Mouse (Mus musculus): ENCODE results near the gene Nin. TPM values are rescaled to one million over a fixed set of nuclear protein-coding genes. Genes with fewer than 3 reads are reported as not detected.

The Nin gene
- polyA plus RNA-seq (2014; fragmentation: Nextera tagmentation; extraction: Ambion mirVana) = 15.3 and 17.1 TPM in 2 replicates

DNA sequence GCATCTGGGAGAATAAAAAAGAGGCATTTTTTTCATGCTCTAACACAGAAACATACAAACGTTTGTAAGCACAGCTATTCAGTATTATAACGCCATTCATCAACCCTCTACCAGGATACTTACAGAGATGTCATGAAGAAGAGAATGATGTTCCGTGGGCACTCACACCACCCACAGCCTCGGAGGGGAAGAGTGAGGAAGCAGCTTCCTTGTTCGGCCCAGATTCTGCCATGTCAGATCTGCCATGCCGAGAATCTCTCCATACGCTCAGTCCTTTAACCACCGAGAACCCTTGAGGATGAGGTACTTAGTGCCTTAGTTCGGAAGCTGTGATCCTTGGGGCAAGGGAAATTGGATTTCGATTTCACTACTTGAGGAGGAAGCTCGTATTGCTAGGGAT is at the start of gene Nin:
Nin (minus strand) TSS at position 367 of the 400 bp plus-strand sequence.
- 53% methylated on average over 11 of the region's 11 CpGs for WGBS

DNA sequence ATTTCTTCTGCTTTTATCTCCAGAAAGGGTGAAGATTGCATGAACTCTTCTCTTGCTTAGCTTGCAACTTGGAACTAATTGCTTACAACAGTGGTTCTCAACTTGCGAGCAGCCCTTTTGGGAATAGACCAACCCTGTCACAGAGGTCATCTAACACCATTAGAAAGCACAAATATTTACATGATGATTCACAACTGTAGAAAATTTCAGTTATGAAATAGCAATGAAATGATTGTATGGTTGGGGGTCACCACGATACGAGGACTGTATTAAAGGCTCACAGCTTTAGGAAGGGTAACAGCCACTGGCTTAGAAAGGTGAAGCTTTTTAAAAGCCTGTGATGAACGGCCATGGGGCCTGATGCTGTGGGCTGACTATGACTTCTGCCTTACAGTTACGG is 47.5 kb upstream of the Nin start:
- ATAC-seq (ENCODE audit: low FRiP score, low TSS enrichment) (no peak), DNase-seq (no peak)
- H3K9ac ChIP-seq (replicated peaks; ENCODE audit: low read length) = no peak overlapping the region

More for the DNA sequence above, at the start of gene Nin:
- H3K9me3 ChIP-seq (ENCODE audit: control insufficient read depth, low read length) = no peaks in the 10 kb centered on the region
- no peak within 1 kb of the TSS for H3K4me3 ChIP-seq (replicated peaks; ENCODE audit: low read depth, low read length)
- DNase-seq (no peak), ATAC-seq (ENCODE audit: low FRiP score, low TSS enrichment) (no peak)
- H3K4me1 ChIP-seq (ENCODE audit: control insufficient read depth, insufficient read depth, low read length) = peaks cover 25% of the 10 kb centered on the region
- H3K36me3 ChIP-seq (ENCODE audit: control insufficient read depth, insufficient read depth, low read length) = no peaks in the 10 kb centered on the region
- no peak within 1 kb of the TSS for H3K9ac ChIP-seq (replicated peaks; ENCODE audit: low read length)
- H3K4me2 ChIP-seq (ENCODE audit: low read length) = no peak within 1 kb of the TSS
- H3K27ac ChIP-seq (replicated peaks; ENCODE audit: low read depth, low read length) = no peak within 1 kb of the TSS
- 0 out of 2 replicates have a peak, but pooled peaks cover 3% of the 10 kb centered on the region for H3K27me3 ChIP-seq (ENCODE audit: control insufficient read depth, insufficient read depth, low read length)

DNA sequence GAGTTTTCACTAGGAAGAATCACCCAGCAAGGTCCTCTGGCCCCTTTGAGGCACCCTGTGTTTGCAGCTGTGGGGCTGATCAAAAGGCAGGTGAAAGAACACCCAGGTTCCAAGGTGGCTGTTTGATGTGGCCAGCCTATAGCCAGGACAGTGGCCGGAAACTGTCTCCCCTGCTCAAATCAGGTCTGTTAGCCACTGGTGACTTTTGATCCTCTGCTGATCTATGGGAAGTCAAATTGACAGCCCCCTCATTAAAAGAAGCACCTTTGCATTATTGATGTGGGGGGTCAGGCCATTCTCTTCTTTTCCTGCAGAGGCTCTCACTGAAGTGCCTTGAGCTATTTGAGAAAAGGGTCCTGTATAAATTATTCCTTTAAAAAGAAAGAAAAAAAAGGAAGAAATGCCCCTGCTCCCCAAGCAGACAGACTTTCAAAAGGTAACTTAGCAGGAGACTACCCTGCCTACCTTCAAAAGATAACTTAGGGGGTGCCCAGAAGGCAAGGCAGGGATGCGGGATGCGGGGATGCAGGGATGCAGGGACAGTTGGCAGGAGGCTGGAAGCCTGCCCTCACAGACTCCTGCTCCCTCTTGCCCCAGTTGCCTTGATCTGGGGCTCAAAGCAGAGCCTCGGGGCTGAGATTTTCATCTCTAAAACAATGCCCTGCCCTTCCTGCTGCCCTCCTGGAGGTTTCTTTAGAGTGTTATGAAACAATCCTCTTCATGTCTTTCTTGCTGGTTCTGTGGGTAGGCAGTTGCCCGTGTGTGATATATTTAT is 44.0 kb upstream of the Nin start:
- no peaks in the 10 kb centered on the region for H3K27me3 ChIP-seq (ENCODE audit: control insufficient read depth, insufficient read depth, low read length)
- DNase-seq (peak; percentile 58), ATAC-seq (ENCODE audit: low FRiP score, low TSS enrichment) (peak; percentile 55; the same call in 1 of the 2 replicates)

More for the DNA sequence above, 47.5 kb upstream of the Nin start:
- no peaks in the 10 kb centered on the region for H3K9me3 ChIP-seq (ENCODE audit: control insufficient read depth, low read length)
- 0 out of 2 replicates have a peak, but pooled peaks cover 6% of the 10 kb centered on the region for H3K4me1 ChIP-seq (ENCODE audit: control insufficient read depth, insufficient read depth, low read length)
- no peak overlapping the region for H3K4me3 ChIP-seq (replicated peaks; ENCODE audit: low read depth, low read length)
- no peaks in the 10 kb centered on the region for H3K36me3 ChIP-seq (ENCODE audit: control insufficient read depth, insufficient read depth, low read length)
- no peak overlapping the region for H3K4me2 ChIP-seq (ENCODE audit: low read length)
- no peak overlapping the region for H3K27ac ChIP-seq (replicated peaks; ENCODE audit: low read depth, low read length)
- no peaks in the 10 kb centered on the region for H3K27me3 ChIP-seq (ENCODE audit: control insufficient read depth, insufficient read depth, low read length)
- 88% methylated on average over 5 of the region's 5 CpGs for WGBS

DNA sequence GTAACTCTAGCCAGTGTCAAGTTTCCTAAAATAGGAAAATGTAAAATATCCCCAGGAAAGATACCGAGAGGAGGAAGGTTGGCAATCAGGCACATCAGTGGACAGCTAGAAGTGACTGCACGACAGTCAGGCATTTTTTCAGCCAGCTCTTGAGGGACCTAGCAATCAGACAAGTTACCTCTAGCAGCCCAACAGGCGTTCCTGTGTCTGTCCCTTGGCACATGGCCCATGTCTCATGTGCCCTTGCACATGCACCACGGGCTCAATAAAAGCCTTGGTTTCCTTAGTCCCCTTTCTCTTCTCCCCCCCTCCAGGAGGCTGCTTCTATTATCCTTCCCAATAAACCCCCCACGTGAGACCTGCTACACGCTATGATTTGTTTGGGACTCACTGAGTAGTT is 42.7 kb upstream of the Nin start:
- DNase-seq (no peak), ATAC-seq (ENCODE audit: low FRiP score, low TSS enrichment) (no peak)
- Histone ChIP-seq H3K27me3 (ENCODE audit: control insufficient read depth, insufficient read depth, low read length) (no peaks in the 10 kb centered on the region), H3K9me3 (ENCODE audit: control insufficient read depth, low read length) (no peaks in the 10 kb centered on the region), H3K9ac (replicated peaks; ENCODE audit: low read length) (no peak overlapping the region), H3K36me3 (ENCODE audit: control insufficient read depth, insufficient read depth, low read length) (no peaks in the 10 kb centered on the region), H3K4me2 (ENCODE audit: low read length) (no peak overlapping the region), H3K4me3 (replicated peaks; ENCODE audit: low read depth, low read length) (no peak overlapping the region), H3K4me1 (ENCODE audit: control insufficient read depth, insufficient read depth, low read length) (0 out of 2 replicates have a peak, but pooled peaks cover 6% of the 10 kb centered on the region), H3K27ac (replicated peaks; ENCODE audit: low read depth, low read length) (no peak overlapping the region)
- 64% methylated on average over 6 of the region's 6 CpGs for WGBS

More for the DNA sequence above, 44.0 kb upstream of the Nin start:
- no peak overlapping the region for H3K4me3 ChIP-seq (replicated peaks; ENCODE audit: low read depth, low read length)
- no peak overlapping the region for H3K9ac ChIP-seq (replicated peaks; ENCODE audit: low read length)
- peak overlapping the region; percentile 32; the same call in 1 of the 2 replicates for H3K27ac ChIP-seq (replicated peaks; ENCODE audit: low read depth, low read length)
- H3K36me3 ChIP-seq (ENCODE audit: control insufficient read depth, insufficient read depth, low read length) = no peaks in the 10 kb centered on the region
- 0 out of 2 replicates have a peak, but pooled peaks cover 6% of the 10 kb centered on the region for H3K4me1 ChIP-seq (ENCODE audit: control insufficient read depth, insufficient read depth, low read length)
- 39% methylated on average over 5 of the region's 5 CpGs for WGBS
- H3K9me3 ChIP-seq (ENCODE audit: control insufficient read depth, low read length) = no peaks in the 10 kb centered on the region
- H3K4me2 ChIP-seq (ENCODE audit: low read length) = no peak overlapping the region

DNA sequence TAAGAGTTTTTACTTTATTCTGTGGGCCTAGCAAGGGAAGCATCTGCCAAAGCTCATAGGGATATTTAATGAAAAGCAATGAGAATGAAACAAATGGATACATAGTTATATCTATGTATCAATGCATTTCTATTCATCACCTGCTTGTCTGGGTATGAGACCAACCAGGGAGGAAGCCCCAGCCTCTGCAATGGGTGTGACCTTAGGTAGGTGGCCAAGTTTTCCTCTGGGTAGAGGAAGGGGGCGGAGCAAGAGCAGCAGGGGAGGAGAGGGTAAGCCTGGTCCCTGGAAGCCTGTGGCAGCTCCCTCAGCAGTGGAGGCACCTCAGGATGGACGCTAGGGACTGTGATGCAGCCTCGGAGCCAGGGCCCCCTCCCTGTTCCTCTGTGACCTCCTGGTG is 40.3 kb upstream of the Nin start, which contains the start of gene Abhd12b:
Abhd12b (plus strand) TSS at position 301 of the 400 bp plus-strand sequence.
- H3K27me3 ChIP-seq (ENCODE audit: control insufficient read depth, insufficient read depth, low read length) = no peaks in the 10 kb centered on the region
- DNase-seq (no peak), ATAC-seq (ENCODE audit: low FRiP score, low TSS enrichment) (no peak)
- H3K4me1 ChIP-seq (ENCODE audit: control insufficient read depth, insufficient read depth, low read length) = peaks cover 11% of the 10 kb centered on the region
- H3K27ac ChIP-seq (replicated peaks; ENCODE audit: low read depth, low read length) = no peak within 1 kb of the TSS
- WGBS = 57% methylated on average over 3 of the region's 3 CpGs
- H3K4me3 ChIP-seq (replicated peaks; ENCODE audit: low read depth, low read length) = no peak within 1 kb of the TSS
- no peak within 1 kb of the TSS for H3K4me2 ChIP-seq (ENCODE audit: low read length)
- H3K9ac ChIP-seq (replicated peaks; ENCODE audit: low read length) = no peak within 1 kb of the TSS
- H3K9me3 ChIP-seq (ENCODE audit: control insufficient read depth, low read length) = no peaks in the 10 kb centered on the region
- H3K36me3 ChIP-seq (ENCODE audit: control insufficient read depth, insufficient read depth, low read length) = no peaks in the 10 kb centered on the region

DNA sequence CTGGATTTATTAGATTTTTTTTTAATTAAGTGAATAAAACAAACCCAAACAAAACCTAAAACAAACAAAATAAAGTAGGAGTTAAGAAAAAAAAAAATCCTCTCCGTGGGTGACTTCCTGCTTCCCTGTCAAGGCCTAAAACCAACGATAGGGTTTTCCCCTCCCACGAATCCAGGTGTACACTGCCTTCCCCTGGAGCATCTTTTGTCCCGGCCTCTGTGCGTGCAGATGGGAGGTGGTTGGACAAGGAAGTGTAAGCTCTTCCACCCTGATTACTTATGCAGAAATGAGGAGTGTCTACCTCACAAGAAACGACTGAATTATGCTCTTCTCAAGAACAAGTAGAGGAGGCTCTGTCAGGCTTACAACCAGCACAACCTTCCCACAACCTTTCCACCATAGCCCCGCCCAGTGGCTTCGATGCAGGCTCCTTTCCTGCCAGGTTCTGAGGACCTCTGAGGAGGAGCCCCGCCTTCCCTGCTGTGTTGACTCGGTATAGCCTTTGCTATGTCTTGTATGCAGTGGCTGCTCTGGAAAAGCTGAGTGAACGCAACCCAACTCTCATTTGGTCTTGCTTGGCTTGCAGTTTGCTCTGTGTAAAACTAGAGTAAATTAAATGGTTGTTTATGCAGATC is 35.2 kb upstream of the Nin start:
- peak overlapping the region; percentile 45 for H3K4me2 ChIP-seq (ENCODE audit: low read length)
- H3K27me3 ChIP-seq (ENCODE audit: control insufficient read depth, insufficient read depth, low read length) = no peaks in the 10 kb centered on the region
- H3K4me1 ChIP-seq (ENCODE audit: control insufficient read depth, insufficient read depth, low read length) = peaks cover 18% of the 10 kb centered on the region
- H3K4me3 ChIP-seq (replicated peaks; ENCODE audit: low read depth, low read length) = no peak overlapping the region; the same call in 1 of the 2 replicates
- peak; percentile 40; the same call in 1 of the 2 replicates for ATAC-seq (ENCODE audit: low FRiP score, low TSS enrichment)
- peak overlapping the region; percentile 74 for H3K27ac ChIP-seq (replicated peaks; ENCODE audit: low read depth, low read length)
- no peaks in the 10 kb centered on the region for H3K36me3 ChIP-seq (ENCODE audit: control insufficient read depth, insufficient read depth, low read length)
- WGBS = 12% methylated on average over 11 of the region's 11 CpGs
- no peak overlapping the region; the same call in 1 of the 2 replicates for H3K9ac ChIP-seq (replicated peaks; ENCODE audit: low read length)
- H3K9me3 ChIP-seq (ENCODE audit: control insufficient read depth, low read length) = no peaks in the 10 kb centered on the region
- DNase-seq = peak; percentile 56

DNA sequence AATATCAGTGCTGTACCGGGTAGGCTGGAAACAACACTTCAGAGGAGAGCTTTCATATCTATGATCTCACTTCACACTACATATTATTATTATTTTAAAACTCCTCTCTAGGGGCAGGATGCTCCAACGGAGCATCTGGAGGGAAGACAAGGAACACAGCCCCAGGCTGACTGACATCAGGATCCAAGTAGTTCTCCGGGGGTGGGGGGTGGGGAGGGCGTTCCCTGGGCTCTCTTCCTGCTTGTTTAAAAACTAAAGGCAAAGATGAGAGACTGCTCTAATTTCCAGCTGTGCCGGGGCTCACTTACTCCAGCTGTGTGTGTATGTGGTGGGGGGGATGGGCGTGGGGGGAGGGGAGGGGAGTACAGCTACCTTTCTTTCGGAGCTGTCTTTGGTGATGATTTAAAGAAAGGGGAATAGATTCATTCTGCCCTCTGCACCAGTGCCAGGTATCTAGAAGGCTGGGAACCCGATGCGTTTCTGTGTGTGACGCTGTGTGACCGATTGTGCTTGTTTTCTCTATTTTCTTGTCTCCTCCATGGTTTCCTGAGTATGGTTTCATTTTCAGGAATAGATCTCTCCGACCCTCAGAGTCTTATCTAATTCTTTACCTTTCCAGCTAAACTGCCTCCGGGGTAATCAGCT is 34.6 kb upstream of the Nin start:
- no peaks in the 10 kb centered on the region for H3K27me3 ChIP-seq (ENCODE audit: control insufficient read depth, insufficient read depth, low read length)
- no peak overlapping the region for H3K9ac ChIP-seq (replicated peaks; ENCODE audit: low read length)

DNA sequence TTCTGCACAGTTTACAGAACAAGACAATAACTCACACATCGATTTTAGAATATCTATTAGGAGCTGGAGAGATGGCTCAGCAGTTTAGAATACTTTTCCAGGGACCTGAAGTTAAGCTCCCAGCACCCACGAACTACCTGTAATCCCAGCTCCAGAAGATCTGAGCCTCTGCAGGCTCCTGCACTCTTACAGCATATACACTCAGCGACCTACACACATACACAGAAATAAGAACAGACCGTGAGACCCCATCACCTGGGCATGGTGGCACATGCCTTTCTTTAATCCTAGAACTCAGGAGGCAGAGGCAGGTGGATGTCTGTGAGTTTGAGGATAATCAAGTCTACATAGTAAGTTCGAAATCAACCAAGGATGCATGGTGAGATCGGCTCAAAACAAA is 32.1 kb upstream of the Nin start:
- Histone ChIP-seq H3K9me3 (ENCODE audit: control insufficient read depth, low read length) (no peaks in the 10 kb centered on the region), H3K27me3 (ENCODE audit: control insufficient read depth, insufficient read depth, low read length) (no peaks in the 10 kb centered on the region), H3K9ac (replicated peaks; ENCODE audit: low read length) (no peak overlapping the region), H3K4me1 (ENCODE audit: control insufficient read depth, insufficient read depth, low read length) (peaks cover 18% of the 10 kb centered on the region), H3K4me2 (ENCODE audit: low read length) (no peak overlapping the region), H3K36me3 (ENCODE audit: control insufficient read depth, insufficient read depth, low read length) (no peaks in the 10 kb centered on the region), H3K27ac (replicated peaks; ENCODE audit: low read depth, low read length) (no peak overlapping the region), H3K4me3 (replicated peaks; ENCODE audit: low read depth, low read length) (no peak overlapping the region)
- no peak for ATAC-seq (ENCODE audit: low FRiP score, low TSS enrichment)
- DNase-seq = no peak
- WGBS = 87% methylated on average over 6 of the region's 6 CpGs

More for the DNA sequence above, 34.6 kb upstream of the Nin start:
- no peaks in the 10 kb centered on the region for H3K36me3 ChIP-seq (ENCODE audit: control insufficient read depth, insufficient read depth, low read length)
- no peak overlapping the region; the same call in 1 of the 2 replicates for H3K4me3 ChIP-seq (replicated peaks; ENCODE audit: low read depth, low read length)
- DNase-seq (peak; percentile 68), ATAC-seq (ENCODE audit: low FRiP score, low TSS enrichment) (peak; percentile 67)
- peak overlapping the region; percentile 74 for H3K27ac ChIP-seq (replicated peaks; ENCODE audit: low read depth, low read length)
- H3K9me3 ChIP-seq (ENCODE audit: control insufficient read depth, low read length) = no peaks in the 10 kb centered on the region
- 8% methylated on average over 13 of the region's 13 CpGs for WGBS
- H3K4me1 ChIP-seq (ENCODE audit: control insufficient read depth, insufficient read depth, low read length) = peaks cover 18% of the 10 kb centered on the region
- peak overlapping the region; percentile 45 for H3K4me2 ChIP-seq (ENCODE audit: low read length)
